Mouse (Mus musculus) myocyte (in vitro differentiated cells): ENCODE results near the gene Stat5b. TPM values are rescaled to one million over a fixed set of nuclear protein-coding genes. Genes with fewer than 3 reads are reported as not detected.

Source experiments
- H3K27me3 ChIP-seq: one replicate; pipeline ENCODE4 v1.6.1; 2011; ENCODE audit not compliant: control insufficient read depth, insufficient read depth, insufficient read length
- H3K36me3 ChIP-seq: one replicate; pipeline ENCODE4 v1.6.1; 2011; ENCODE audit not compliant: control insufficient read depth, insufficient read depth
- H3K4me2 ChIP-seq: one replicate; pipeline ENCODE4 v1.6.1; 2011; ENCODE audit warnings: low read depth, control low read depth
- H3K4me3 ChIP-seq: one replicate; pipeline ENCODE4 v1.5.1; 2011; ENCODE audit warnings: mild to moderate bottlenecking, control low read depth, moderate library complexity
- H3K79me2 ChIP-seq: one replicate; pipeline ENCODE4 v1.6.1; 2011; ENCODE audit not compliant: control insufficient read depth, insufficient read depth
- H3ac ChIP-seq: one replicate; pipeline ENCODE4 v1.6.1; 2011; ENCODE audit not compliant: control insufficient read depth, insufficient read length
- CEBPB ChIP-seq: IDR thresholded peaks from 2 replicates; pipeline ENCODE4 v1.6.1; 2011; ENCODE audit warnings: mild to moderate bottlenecking, moderate library complexity; ENCODE audit not compliant: poor library complexity, insufficient read depth, severe bottlenecking
- E2F4 ChIP-seq: IDR thresholded peaks from one replicate; pipeline ENCODE4 v1.6.1; 2011; ENCODE audit warnings: mild to moderate bottlenecking, control low read depth, moderate library complexity; ENCODE audit not compliant: insufficient read depth
- MAX ChIP-seq: IDR thresholded peaks from one replicate; pipeline ENCODE4 v1.6.1; 2011; ENCODE audit warnings: low read depth, mild to moderate bottlenecking, control low read depth
- MYOD1 ChIP-seq, 3 experiments: IDR thresholded peaks; one replicate each; pipeline ENCODE4 v1.6.1; 2011; ENCODE audit warnings: control low read depth in 2 of 3, low read depth in 2 of 3, mild to moderate bottlenecking in 2 of 3, moderate library complexity in 1 of 3; ENCODE audit not compliant: insufficient read length in 2 of 3, control insufficient read depth in 1 of 3
- MYOG ChIP-seq, 3 experiments: IDR thresholded peaks; one replicate each; pipeline ENCODE4 v1.6.1; 2011; ENCODE audit warnings: control low read depth in 2 of 3, low read depth in 2 of 3, mild to moderate bottlenecking in 2 of 3; ENCODE audit not compliant: insufficient read length in 2 of 3, control insufficient read depth in 1 of 3, insufficient read depth in 1 of 3
- POLR2A ChIP-seq: IDR thresholded peaks from one replicate; pipeline ENCODE4 v1.6.1; 2011; ENCODE audit warnings: low read depth, mild to moderate bottlenecking, control low read depth, moderate library complexity; ENCODE audit not compliant: insufficient read length
- POLR2AphosphoS2 ChIP-seq: IDR thresholded peaks from one replicate; pipeline ENCODE4 v1.6.1; 2011; ENCODE audit warnings: low read depth, control low read depth; ENCODE audit not compliant: insufficient read length
- REST ChIP-seq: IDR thresholded peaks from one replicate; pipeline ENCODE4 v1.6.1; 2011; ENCODE audit warnings: mild to moderate bottlenecking, control low read depth, moderate library complexity; ENCODE audit not compliant: insufficient read depth, insufficient read length
- SRF ChIP-seq: IDR thresholded peaks from one replicate; pipeline ENCODE4 v1.6.1; 2011; ENCODE audit warnings: low read depth; ENCODE audit not compliant: control insufficient read depth, insufficient read length
- TCF12 ChIP-seq: IDR thresholded peaks from one replicate; pipeline ENCODE4 v1.6.1; 2011; ENCODE audit warnings: mild to moderate bottlenecking, control low read depth; ENCODE audit not compliant: poor library complexity, insufficient read depth, severe bottlenecking
- TCF3 ChIP-seq: IDR thresholded peaks from one replicate; pipeline ENCODE4 v1.6.1; 2011; ENCODE audit warnings: low read depth, control low read depth; ENCODE audit not compliant: insufficient read length
- USF1 ChIP-seq: IDR thresholded peaks from one replicate; pipeline ENCODE4 v1.6.1; 2011; ENCODE audit warnings: low read depth, mild to moderate bottlenecking, control low read depth, moderate library complexity
- polyA plus RNA-seq: library from polyadenylated mRNA; unstranded; fragments of >200 nt; fragmentation: generic; extraction: Trizol; gene quantifications from one replicate; pipeline ENCODE4 v1.2.1, GENCODE M21; 2012; ENCODE audit warnings: missing spikeins

Stat5b gene
- polyA plus RNA-seq, 1 experiment, result 12.0 TPM

GRCm38 (mm10) chr11:100860198-100861048 lies 9.9 kb upstream of the Stat5b start:
- peaks cover 6% of the 10 kb centered on the region for H3K27me3 ChIP-seq
- H3ac ChIP-seq, result peak overlapping the region; percentile 10
- peak overlapping the region; percentile 93 for H3K4me2 ChIP-seq
- H3K4me3 ChIP-seq, result peak overlapping the region; percentile 39
- H3K36me3 ChIP-seq, result no peaks in the 10 kb centered on the region
- no peak for TF ChIP-seq SRF
- no peak for TF ChIP-seq MAX
- TF ChIP-seq TCF3, result no peak
- TF ChIP-seq POLR2A, result peak; percentile 61
- TF ChIP-seq CEBPB, result no peak
- no peak for TF ChIP-seq POLR2AphosphoS2
- peak in 2 of 3 experiments; percentile 5 to 42 for TF ChIP-seq MYOG (IDR thresholded peaks at IDR 0.05; ENCODE audit: control insufficient read depth in 1 of 3, insufficient read depth in 1 of 3, insufficient read length in 2 of 3, low read depth in 2 of 3)
- no peak for TF ChIP-seq E2F4
- TF ChIP-seq USF1, result peak; percentile 41
- TF ChIP-seq REST, result no peak
- no peak for TF ChIP-seq TCF12
- TF ChIP-seq MYOD1 (IDR thresholded peaks at IDR 0.05; ENCODE audit: control insufficient read depth in 1 of 3, insufficient read length in 2 of 3, low read depth in 2 of 3), result peak in 2 of 3 experiments; percentile 51 to 70
- no peaks in the 10 kb centered on the region for H3K79me2 ChIP-seq

DNA sequence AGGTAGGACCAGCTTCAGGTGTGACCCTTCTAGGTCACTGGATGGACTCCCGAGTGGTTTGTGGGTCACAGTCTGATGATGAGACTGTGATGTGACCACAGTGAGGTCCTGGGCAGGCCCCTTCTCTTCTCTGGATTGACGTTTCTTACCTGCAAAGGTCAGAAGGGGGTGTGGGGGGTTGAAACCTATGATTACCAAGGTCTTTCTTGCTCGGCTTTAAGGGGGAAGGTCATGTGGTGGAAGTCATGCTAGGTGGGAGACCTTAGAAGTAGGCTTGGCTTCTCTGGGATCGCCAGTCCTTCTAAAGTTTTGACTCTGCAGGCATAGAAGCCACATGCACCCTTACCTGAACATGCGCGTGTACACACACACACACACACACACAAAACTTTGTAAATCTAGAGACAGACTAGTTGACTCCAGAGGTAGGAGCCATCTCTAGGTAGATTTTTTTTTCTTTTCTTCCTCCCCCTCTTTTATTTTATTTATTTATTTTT lies 9.1 kb upstream of the Stat5b start:
- Histone ChIP-seq H3K4me3 (peak overlapping the region; percentile 39), H3K27me3 (peaks cover 12% of the 10 kb centered on the region), H3K79me2 (no peaks in the 10 kb centered on the region), H3K36me3 (no peaks in the 10 kb centered on the region), H3K4me2 (peak overlapping the region; percentile 97), H3ac (peak overlapping the region; percentile 10)
- TF ChIP-seq REST (no peak), MYOG (IDR thresholded peaks at IDR 0.05; ENCODE audit: control insufficient read depth in 1 of 3, insufficient read depth in 1 of 3, insufficient read length in 2 of 3, low read depth in 2 of 3) (no peak), SRF (no peak), CEBPB (no peak), POLR2A (no peak), TCF12 (no peak), POLR2AphosphoS2 (no peak), MAX (no peak), TCF3 (no peak), E2F4 (no peak), USF1 (no peak), MYOD1 (IDR thresholded peaks at IDR 0.05; ENCODE audit: control insufficient read depth in 1 of 3, insufficient read length in 2 of 3, low read depth in 2 of 3) (no peak)

GRCm38 (mm10) chr11:100858935-100859578 lies 8.5 kb upstream of the Stat5b start, which contains the start of gene Stat5a:
Gene Stat5a, plus strand, starts transcription at chr11:100859351.
- H3K36me3 ChIP-seq, result no peaks in the 10 kb centered on the region
- peaks cover 17% of the 10 kb centered on the region for H3K27me3 ChIP-seq
- H3K79me2 ChIP-seq, result no peaks in the 10 kb centered on the region
- H3K4me3 ChIP-seq, result peak within 1 kb of the TSS; percentile 39
- peak within 1 kb of the TSS; percentile 10 for H3ac ChIP-seq
- TF ChIP-seq USF1 (no peak), E2F4 (no peak), MYOG (IDR thresholded peaks at IDR 0.05; ENCODE audit: control insufficient read depth in 1 of 3, insufficient read depth in 1 of 3, insufficient read length in 2 of 3, low read depth in 2 of 3) (no peak), REST (no peak), CEBPB (no peak), POLR2AphosphoS2 (no peak), TCF3 (no peak), POLR2A (no peak), TCF12 (no peak), MYOD1 (IDR thresholded peaks at IDR 0.05; ENCODE audit: control insufficient read depth in 1 of 3, insufficient read length in 2 of 3, low read depth in 2 of 3) (no peak), SRF (no peak)
- H3K4me2 ChIP-seq, result peak within 1 kb of the TSS; percentile 97

DNA sequence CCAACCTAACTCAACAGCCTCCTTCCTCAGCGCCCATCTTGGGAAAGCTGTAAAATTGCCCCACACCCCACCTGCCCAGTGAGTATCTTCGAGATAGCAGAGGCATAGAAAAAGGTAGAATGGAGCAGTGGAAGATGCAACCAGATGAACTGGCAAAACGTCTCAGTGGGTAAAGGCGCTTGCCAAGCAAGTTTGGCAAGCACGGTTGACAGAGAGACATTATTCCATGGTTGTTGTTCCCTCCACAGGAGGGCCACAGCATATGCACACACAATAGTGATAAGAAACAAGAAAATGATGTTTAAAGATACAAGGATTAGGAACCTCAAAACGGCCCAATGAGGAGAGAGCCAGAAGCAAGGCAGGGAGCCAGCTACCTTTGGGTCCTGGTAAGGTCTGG lies 7.4 kb upstream of the Stat5b start:
- no peaks in the 10 kb centered on the region for H3K79me2 ChIP-seq
- H3ac ChIP-seq, result no peak overlapping the region
- no peak overlapping the region for H3K4me2 ChIP-seq
- H3K4me3 ChIP-seq, result no peak overlapping the region
- H3K27me3 ChIP-seq, result peaks cover 17% of the 10 kb centered on the region
- H3K36me3 ChIP-seq, result no peaks in the 10 kb centered on the region
- TF ChIP-seq E2F4 (no peak), POLR2AphosphoS2 (no peak), USF1 (no peak), POLR2A (no peak)
